Mouse (Mus musculus): Measurements from ENCODE around the gene Bad. TPM values are rescaled to one million over a fixed set of nuclear protein-coding genes. Genes with fewer than 3 reads are reported as not detected.

The Bad gene
- polyA plus RNA-seq, 1 experiment from 2014 or later: 90.4 TPM

DNA sequence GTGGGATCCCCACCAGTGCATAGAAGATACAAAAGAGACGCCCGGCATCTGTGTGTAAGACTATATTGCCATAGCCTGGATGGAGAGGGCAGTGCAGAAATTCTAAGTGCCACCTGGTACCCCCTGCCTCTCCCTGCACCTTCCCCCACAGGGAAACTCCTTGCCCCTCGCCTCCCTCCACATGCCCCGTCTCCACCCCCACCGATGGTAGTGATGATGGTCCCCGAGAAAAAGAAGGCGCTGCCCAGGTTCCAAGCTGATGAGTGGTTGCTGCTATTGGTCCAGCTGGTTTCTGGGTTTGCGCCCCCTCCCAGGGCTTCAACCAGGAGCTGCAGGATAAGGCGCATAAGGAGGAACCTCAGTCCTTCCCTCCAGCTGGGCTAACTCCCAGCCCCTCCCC, 13.6 kb upstream of the Bad start:
- H3K27me3 ChIP-seq: peaks cover 95% of the 10 kb centered on the region
- no peak overlapping the region for H3K27ac ChIP-seq (replicated peaks)
- no peak overlapping the region for H3K4me2 ChIP-seq
- no peak overlapping the region for H3K4me3 ChIP-seq
- no peak for ATAC-seq (ENCODE audit: low read depth)
- peaks cover 25% of the 10 kb centered on the region for H3K4me1 ChIP-seq (replicated peaks)
- H3K9ac ChIP-seq: 0 out of 2 replicates have a peak overlapping the region, but pooled peaks have one; percentile 26
- no peaks in the 10 kb centered on the region for H3K36me3 ChIP-seq
- 10% methylated on average over 9 of the region's 9 CpGs for WGBS
- no peaks in the 10 kb centered on the region for H3K9me3 ChIP-seq

DNA sequence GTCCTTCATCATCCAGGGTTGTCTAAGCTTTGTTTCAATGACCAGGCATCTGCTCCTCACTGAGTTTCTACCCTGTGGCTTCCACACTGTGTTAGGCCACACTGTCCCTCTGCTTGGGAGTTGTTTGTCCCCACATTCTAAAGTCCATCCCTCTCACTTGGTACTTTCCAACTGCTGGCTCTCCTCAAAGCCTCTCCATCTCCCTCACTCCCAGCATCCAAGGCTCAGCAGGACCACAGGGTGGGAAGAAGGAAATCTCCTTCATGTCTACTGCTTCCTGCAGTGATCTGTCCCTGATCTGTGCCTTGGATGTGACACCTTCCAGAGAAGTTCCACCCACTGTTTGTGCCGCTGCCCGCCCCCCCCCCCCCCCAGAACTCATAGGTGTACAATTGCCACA, 10.7 kb upstream of the Bad start:
- peaks cover 95% of the 10 kb centered on the region for H3K27me3 ChIP-seq
- H3K27ac ChIP-seq (replicated peaks): no peak overlapping the region
- H3K36me3 ChIP-seq: no peaks in the 10 kb centered on the region
- no peak overlapping the region for H3K9ac ChIP-seq
- H3K9me3 ChIP-seq: no peaks in the 10 kb centered on the region
- H3K4me2 ChIP-seq: no peak overlapping the region
- peaks cover 25% of the 10 kb centered on the region for H3K4me1 ChIP-seq (replicated peaks)
- H3K4me3 ChIP-seq: no peak overlapping the region
- 0% methylated on average over 2 of the region's 2 CpGs for WGBS
- ATAC-seq (ENCODE audit: low read depth): no peak

DNA sequence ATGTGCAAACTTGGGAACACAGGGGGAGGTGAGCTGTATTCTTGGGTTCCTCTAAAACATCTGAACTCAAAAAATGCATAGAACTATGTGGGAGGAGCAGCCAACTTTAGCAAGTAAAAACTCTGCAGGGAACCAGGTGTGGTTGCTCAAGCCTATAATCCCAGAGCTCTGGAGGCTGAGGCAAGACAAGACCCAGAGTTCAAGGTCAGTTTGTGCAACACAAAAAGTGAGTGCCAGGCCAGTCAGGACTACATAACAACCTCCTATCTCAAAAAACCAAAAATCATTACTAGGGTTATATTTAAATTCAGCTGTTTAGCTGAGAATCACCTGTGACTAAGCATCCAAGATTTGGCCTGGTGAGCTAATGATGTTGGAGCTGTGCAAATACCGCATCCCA, 9.6 kb upstream of the Bad start:
- H3K27me3 ChIP-seq: peaks cover 94% of the 10 kb centered on the region
- WGBS: 38% methylated on average over 1 of the region's 1 CpGs
- no peaks in the 10 kb centered on the region for H3K36me3 ChIP-seq
- no peak overlapping the region for H3K27ac ChIP-seq (replicated peaks)
- peaks cover 19% of the 10 kb centered on the region for H3K4me1 ChIP-seq (replicated peaks)
- H3K9me3 ChIP-seq: no peaks in the 10 kb centered on the region
- no peak for ATAC-seq (ENCODE audit: low read depth)
- no peak overlapping the region for H3K9ac ChIP-seq
- H3K4me3 ChIP-seq: no peak overlapping the region
- no peak overlapping the region for H3K4me2 ChIP-seq

DNA sequence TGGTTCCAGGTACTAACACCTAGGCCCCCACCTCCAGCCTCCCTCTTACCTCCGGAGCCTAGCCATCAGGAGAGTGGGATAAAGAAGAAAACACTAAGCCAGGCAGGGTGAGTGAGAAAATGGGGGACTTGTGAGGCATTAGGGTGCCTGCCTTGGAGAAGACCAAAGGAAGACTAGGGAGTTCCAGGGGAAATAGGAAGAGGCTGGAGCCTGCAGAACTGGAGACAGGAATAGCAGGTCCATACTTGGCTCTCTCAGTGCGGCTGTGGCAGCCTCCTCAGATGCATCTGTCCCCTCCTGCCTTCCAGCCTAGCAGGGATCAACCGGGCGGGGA, 8.6 kb upstream of the Bad start:
- H3K9me3 ChIP-seq: no peaks in the 10 kb centered on the region
- no peak overlapping the region for H3K27ac ChIP-seq (replicated peaks)
- peak overlapping the region; percentile 69 for H3K4me2 ChIP-seq
- H3K4me1 ChIP-seq (replicated peaks): peaks cover 19% of the 10 kb centered on the region
- peak overlapping the region; percentile 42; the same call in 1 of the 2 replicates for H3K4me3 ChIP-seq
- peak overlapping the region; percentile 75 for H3K9ac ChIP-seq
- peaks cover 87% of the 10 kb centered on the region for H3K27me3 ChIP-seq
- ATAC-seq (ENCODE audit: low read depth): no peak
- 19% methylated on average over 4 of the region's 4 CpGs for WGBS
- no peaks in the 10 kb centered on the region for H3K36me3 ChIP-seq

DNA sequence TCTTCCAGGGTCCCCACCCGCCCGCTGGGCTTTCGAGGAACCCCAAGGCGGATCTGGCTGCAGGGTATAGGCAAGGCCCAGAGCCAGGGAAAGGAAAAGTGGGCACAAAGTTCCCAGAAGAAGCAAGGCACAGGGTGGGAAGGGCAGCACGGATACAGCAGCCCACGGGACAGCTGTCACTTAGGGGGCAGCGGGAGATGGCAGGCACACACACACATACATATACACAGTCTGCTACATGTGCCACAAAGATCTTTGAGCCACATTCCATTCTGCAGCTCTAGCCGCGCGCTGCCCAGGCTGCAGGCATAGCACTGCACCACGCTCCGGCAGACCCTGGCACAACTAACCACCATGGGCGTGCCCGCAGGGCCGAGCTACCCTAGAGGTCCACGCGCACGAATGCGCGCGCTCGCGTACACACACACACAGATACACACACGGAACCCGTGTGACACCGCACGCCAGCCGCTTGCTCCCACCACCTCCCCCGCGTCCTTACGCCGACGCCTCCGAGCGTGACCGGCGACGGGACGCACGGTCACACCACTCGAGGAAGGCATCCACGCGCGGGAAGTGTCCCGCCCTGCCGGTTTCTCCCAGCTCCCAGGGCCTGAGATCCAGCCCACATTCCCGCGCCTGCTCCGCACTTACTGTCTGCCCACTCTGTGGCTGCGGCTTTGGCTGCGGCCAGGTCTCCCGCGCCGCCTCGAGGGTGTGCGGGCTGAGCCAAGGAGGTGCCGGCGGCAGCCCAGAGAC, 8.0 kb upstream of the Bad start:
- H3K9me3 ChIP-seq: no peaks in the 10 kb centered on the region
- peak overlapping the region; percentile 75 for H3K9ac ChIP-seq
- peaks cover 25% of the 10 kb centered on the region for H3K4me1 ChIP-seq (replicated peaks)
- H3K4me3 ChIP-seq: peak overlapping the region; percentile 42
- peak overlapping the region; percentile 69 for H3K4me2 ChIP-seq
- ATAC-seq (ENCODE audit: low read depth): peak; percentile 72
- no peak overlapping the region for H3K27ac ChIP-seq (replicated peaks)
- 3% methylated on average over 58 of the region's 58 CpGs for WGBS
- no peaks in the 10 kb centered on the region; the same call in 1 of the 2 replicates for H3K36me3 ChIP-seq
- peaks cover 81% of the 10 kb centered on the region for H3K27me3 ChIP-seq

DNA sequence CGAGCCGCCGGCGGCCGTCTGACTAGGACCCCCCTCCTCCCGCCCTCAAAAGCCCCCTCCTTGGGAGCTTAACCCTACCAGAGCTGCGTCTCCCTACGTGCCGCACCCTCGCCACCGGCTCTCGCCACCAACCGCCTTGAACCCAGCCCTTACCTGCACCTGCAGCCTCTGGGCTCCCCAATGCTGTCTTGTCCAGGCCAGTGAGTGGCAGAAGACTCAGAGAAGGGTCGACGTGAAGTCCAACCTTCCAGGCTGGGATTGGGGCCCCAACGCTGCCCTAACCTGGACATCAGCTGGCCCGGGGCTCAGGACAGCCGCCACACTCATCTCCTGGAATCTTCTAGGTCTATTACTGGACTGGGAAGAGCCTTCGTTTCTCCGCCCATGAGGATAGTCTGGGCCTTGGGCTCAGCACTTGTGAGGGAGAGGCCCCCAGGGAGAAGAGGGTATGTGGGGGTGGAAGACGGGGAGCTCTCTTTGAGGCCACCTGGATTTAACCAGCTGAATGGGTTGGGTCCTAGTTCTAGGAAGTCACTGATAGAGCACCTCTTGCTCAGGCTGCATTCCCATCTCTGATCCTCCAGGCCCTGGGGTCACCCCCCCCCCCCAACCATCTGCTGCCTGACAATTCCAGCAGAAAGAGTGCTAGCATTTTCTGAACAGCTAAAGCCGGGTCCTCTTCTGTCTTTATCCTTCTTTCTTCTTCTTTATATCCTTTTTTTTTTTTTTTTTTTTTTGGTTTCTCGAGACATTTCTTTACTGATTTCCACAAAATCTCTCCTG, 7.3 kb upstream of the Bad start, which contains the start of gene Kcnk4:
Gene Kcnk4, minus strand, starts transcription at position 321 of the 783 bp plus-strand sequence.
- no peaks in the 10 kb centered on the region; the same call in 1 of the 2 replicates for H3K36me3 ChIP-seq
- H3K4me3 ChIP-seq: peak within 1 kb of the TSS; percentile 42
- no peaks in the 10 kb centered on the region for H3K9me3 ChIP-seq
- WGBS: 11% methylated on average over 23 of the region's 23 CpGs
- H3K27me3 ChIP-seq: peaks cover 74% of the 10 kb centered on the region
- H3K27ac ChIP-seq (replicated peaks): no peak within 1 kb of the TSS
- peak within 1 kb of the TSS; percentile 75 for H3K9ac ChIP-seq
- ATAC-seq (ENCODE audit: low read depth): no peak
- peak within 1 kb of the TSS; percentile 69 for H3K4me2 ChIP-seq
- peaks cover 33% of the 10 kb centered on the region for H3K4me1 ChIP-seq (replicated peaks)

DNA sequence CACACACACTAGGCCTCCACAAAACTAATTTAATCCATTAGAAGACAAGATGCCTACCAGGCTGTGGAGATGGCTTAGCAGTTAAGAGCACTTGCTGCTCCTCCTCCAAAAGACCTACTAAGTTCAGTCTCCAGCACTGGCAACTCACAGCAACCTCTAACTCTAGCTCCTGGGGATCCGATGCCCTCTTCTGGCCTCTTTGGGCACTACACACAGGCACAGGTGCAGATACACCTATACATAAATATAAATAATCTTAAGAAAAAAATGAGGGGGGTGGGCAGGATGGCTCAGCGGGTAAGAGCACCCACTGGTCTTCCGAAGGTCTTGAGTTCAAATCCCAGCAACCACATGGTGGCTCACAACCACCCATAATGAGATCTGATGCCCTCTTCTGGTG, 5.4 kb upstream of the Bad start:
- H3K27ac ChIP-seq (replicated peaks): no peak overlapping the region
- no peak overlapping the region for H3K9ac ChIP-seq
- H3K9me3 ChIP-seq: no peaks in the 10 kb centered on the region
- no peak overlapping the region for H3K4me3 ChIP-seq
- no peaks in the 10 kb centered on the region; the same call in 1 of the 2 replicates for H3K36me3 ChIP-seq
- H3K27me3 ChIP-seq: peaks cover 59% of the 10 kb centered on the region
- no peak overlapping the region for H3K4me2 ChIP-seq
- 27% methylated on average over 3 of the region's 3 CpGs for WGBS
- ATAC-seq (ENCODE audit: low read depth): no peak
- peaks cover 50% of the 10 kb centered on the region for H3K4me1 ChIP-seq (replicated peaks)

DNA sequence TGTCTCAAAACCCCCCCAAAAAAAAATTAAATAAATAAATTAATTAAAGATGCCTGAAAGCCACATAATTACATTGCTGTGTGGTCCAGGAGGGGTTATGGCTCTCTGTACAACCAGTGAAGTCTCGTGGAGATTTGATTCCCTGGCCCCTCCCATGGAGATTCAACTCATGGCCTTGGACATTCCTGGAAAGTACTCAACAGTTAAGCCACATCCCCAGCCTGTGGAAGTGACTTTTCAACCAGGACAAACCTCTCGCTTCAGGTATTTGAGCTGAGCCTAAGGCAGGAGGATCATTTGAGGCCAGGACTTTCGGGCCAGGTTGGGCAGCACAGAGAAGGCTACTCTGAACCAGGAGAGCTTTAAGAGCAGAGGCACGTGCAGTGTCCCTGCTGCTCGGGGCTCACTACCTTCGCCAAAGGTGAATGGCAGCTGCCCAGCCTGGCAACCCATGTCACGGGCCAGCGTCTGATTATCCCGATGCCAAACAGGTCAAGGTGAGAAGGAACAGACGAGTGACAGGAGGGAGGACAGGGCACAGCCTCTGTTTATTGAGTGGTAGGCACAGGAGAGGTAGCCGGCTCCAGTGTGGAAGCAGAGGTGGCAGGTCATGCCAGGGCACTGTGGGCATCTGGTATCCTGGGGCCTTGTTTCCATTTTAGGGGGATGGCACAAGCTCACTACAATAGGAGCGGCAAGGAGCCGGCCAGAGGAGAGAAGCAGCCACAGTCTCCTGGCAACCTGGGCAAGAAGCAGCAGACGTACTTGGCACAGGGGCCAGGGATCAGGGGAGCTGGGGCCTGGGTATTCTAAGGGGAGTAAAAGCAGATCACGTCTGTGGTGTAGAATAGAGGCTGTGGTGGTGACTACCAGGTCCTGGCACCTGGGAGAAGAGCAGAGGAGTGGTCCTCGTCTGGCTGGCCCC, 3.9 kb upstream of the Bad start:
- Histone ChIP-seq H3K27ac (replicated peaks) (no peak overlapping the region), H3K9ac (peak overlapping the region; percentile 47), H3K4me2 (0 out of 2 replicates have a peak overlapping the region, but pooled peaks have one; percentile 4), H3K4me3 (no peak overlapping the region), H3K4me1 (replicated peaks) (peaks cover 54% of the 10 kb centered on the region), H3K9me3 (no peaks in the 10 kb centered on the region), H3K36me3 (no peaks in the 10 kb centered on the region; the same call in 1 of the 2 replicates), H3K27me3 (peaks cover 44% of the 10 kb centered on the region)
- WGBS: 81% methylated on average over 16 of the region's 16 CpGs
- no peak for ATAC-seq (ENCODE audit: low read depth)

DNA sequence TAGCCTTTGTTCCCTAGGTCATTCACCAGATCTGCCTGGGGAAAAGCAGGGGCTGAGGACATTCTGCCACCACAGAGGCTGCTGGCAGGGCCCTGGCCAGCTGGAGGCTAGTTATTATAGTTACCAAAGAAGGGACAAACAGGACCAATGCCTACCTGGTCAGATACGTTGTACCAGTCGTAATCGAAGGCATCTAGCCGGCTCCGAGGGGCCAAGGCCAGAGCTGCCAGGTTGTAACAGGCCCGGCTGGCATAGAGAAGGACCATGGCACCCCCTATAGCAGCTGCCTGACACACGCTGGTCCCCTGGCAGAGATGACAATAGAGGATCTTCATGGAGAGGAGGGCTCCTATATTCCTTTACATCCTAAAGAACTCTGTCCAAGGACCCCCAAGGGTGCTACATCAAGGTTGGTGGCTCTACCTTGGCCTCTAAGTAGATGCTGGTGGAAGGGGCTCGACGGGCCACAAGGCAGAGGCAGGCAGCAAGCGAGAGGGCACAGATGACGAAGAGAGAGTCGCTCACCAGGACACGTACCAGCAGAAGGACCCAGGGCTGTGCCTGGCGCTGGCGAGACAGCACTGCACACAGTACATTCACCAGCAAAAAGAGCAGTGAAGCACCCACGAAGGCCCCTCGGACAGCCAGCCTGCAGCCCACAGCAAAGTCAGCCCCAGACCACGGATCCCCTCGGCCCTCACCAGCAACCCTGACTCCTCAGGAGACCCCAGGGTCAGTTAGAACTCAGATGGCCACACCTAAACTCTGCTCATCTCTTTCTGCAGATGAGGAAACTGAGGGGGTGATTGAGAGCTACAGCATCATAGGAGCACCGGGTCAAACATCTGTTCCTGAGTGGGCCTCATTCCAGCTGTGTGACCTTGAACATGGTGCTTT, 2.3 kb upstream of the Bad start:
- H3K27ac ChIP-seq (replicated peaks): no peak overlapping the region
- H3K36me3 ChIP-seq: no peaks in the 10 kb centered on the region; the same call in 1 of the 2 replicates
- no peaks in the 10 kb centered on the region for H3K9me3 ChIP-seq
- peaks cover 29% of the 10 kb centered on the region for H3K27me3 ChIP-seq
- H3K4me1 ChIP-seq (replicated peaks): peaks cover 47% of the 10 kb centered on the region
- H3K4me2 ChIP-seq: peak overlapping the region; percentile 99
- peak overlapping the region; percentile 91 for H3K9ac ChIP-seq
- ATAC-seq (ENCODE audit: low read depth): no peak
- H3K4me3 ChIP-seq: peak overlapping the region; percentile 70
- 88% methylated on average over 20 of the region's 20 CpGs for WGBS

DNA sequence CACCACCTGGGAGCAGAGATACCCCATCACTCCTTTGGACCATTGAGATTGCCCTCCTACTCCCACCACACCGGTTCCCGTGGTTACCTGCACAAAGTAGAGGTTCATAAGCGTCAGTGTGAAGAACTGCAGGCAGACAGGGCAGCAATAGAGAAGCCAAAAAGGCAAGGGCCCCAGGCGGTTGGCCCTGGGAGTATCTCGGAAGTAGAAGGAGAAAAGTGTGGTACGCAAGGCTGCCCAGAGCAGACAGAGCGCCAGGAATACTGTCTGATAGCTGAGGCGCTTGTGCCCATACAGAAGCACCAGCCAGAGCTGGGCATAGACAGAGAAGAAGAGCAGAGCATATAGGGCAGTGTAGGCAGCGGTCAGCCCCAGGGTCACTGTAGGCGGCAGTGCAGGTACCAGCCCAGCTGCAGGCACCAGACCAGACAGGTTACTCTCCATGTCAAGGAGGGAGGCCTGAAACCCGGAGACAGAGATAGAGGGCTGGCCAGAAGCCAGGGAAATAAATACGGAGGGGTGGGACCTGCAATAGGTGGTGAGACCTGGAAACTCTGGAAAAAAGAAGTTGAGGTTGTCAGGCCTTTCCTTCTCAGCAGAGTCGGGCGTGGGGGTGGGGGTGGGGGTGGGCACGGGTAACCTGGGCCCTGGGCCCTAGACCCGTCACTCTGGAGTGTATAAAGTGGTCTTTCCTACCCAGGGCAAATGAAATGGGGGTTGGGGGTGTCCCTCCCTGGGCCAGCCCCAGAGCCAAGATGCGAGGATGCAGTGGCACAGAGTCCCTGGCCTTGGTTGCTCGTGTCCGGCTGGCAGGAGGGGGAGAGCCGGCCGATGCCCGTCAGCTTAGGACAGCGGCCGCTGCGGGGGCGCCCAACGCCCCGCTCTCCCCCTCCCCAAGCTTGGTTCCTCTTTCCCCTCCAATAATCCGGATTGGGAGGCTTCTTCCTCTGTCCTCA, 987 bp upstream of the Bad start:
- 23% methylated on average over 24 of the region's 29 CpGs for WGBS
- H3K4me1 ChIP-seq (replicated peaks): peaks cover 44% of the 10 kb centered on the region

More for the DNA sequence above, 987 bp upstream of the Bad start:
- Histone ChIP-seq H3K36me3 (peaks cover 4% of the 10 kb centered on the region), H3K27me3 (peaks cover 15% of the 10 kb centered on the region), H3K9ac (peak overlapping the region; percentile 91), H3K27ac (replicated peaks) (peak overlapping the region; percentile 78), H3K4me3 (peak overlapping the region; percentile 70), H3K9me3 (no peaks in the 10 kb centered on the region), H3K4me2 (peak overlapping the region; percentile 99)
- peak; percentile 36 for ATAC-seq (ENCODE audit: low read depth)
